Mouse (Mus musculus): Measurements from ENCODE around the gene Megf11. TPM values are rescaled to one million over a fixed set of nuclear protein-coding genes. Genes with fewer than 3 reads are reported as not detected.
A peak's percentile ranks its signal among the peaks of the same experiment; 100 is the strongest.
"Not testable (repeated sequence)": the region's sequence is repeated elsewhere in the genome, so short reads cannot be mapped to it uniquely, and the experiment has no call there.

The Megf11 gene
- polyA plus RNA-seq, 1 experiment, result not detected

DNA sequence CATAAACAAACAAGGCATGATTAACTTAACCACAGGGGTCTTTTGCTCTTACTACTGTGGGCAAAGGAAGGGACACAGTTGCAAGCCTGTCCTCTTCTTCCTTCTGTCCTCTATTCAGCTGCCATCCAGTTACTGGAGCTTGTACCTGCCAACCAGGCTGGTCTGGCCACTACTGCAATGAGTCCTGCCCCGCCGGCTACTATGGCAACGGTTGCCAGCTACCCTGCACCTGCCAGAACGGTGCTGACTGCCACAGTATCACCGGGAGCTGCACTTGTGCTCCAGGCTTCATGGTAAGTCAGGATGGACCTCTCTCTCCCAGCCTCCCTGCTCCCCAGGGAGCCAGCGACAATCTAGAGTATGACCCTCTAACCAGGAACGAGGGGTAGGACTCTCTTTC is 274.8 kb downstream of the Megf11 start:
- TF ChIP-seq FLI1 (IDR thresholded peaks at IDR 0.05; ENCODE audit: low read length) (no peak), GATA1 (IDR thresholded peaks at IDR 0.05; ENCODE audit: borderline replicate concordance, low read length) (no peak)
- peaks cover 64% of the 10 kb centered on the region for H3K27me3 ChIP-seq (replicated peaks)
- no peaks in the 10 kb centered on the region for H3K9me3 ChIP-seq
- H3K4me1 ChIP-seq, result 0 out of 2 replicates have a peak, but pooled peaks cover 5% of the 10 kb centered on the region
- no peaks in the 10 kb centered on the region for H3K36me3 ChIP-seq (replicated peaks; ENCODE audit: low read length)
- H3K4me3 ChIP-seq (replicated peaks), result no peak overlapping the region

DNA sequence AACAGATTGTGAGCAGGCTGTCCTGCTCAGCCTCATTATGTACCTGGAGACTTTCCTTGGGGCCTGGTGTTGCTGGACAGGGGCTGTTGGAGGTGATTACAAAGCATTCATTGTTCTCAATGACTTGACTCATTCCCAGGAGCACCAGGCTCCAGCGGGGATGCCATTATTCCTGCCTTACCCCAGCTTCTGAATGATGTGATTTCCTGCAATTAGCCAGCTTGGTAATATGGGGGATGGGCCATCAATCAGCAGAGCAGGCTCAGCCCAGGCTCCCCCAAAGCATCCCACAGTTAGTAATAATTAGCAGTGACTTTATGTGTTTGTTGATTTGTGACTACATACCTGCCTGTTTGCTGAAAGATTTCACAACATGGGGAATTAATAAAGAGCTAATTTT is 279.2 kb downstream of the Megf11 start:
- H3K9me3 ChIP-seq, result no peaks in the 10 kb centered on the region
- no peak for TF ChIP-seq GATA1 (IDR thresholded peaks at IDR 0.05; ENCODE audit: borderline replicate concordance, low read length)
- no peak for TF ChIP-seq FLI1 (IDR thresholded peaks at IDR 0.05; ENCODE audit: low read length)
- H3K27me3 ChIP-seq (replicated peaks), result peaks cover 71% of the 10 kb centered on the region
- no peak overlapping the region for H3K4me3 ChIP-seq (replicated peaks)
- H3K36me3 ChIP-seq (replicated peaks; ENCODE audit: low read length), result no peaks in the 10 kb centered on the region
- peaks cover 6% of the 10 kb centered on the region for H3K4me1 ChIP-seq

DNA sequence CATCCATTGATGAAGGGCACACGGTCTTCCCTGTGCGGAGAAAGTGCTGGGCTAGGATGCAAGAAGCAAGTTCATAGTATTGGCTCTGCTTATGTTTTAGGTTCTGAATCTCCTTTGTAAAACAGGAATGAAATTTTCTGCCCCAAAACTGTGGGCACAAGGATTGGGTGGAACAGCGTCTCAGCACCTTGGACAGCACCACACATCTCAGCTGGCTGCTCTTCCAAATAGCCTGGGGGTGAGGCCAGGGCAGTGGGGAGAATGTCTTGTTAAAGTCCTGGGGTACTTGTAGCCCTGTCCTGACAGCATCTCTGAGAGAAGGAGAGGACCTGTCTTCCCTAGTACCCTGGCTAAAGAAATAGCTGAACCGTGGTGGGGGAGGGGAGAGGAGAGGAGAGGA is 281.1 kb downstream of the Megf11 start:
- H3K4me1 ChIP-seq, result peaks cover 25% of the 10 kb centered on the region
- H3K27me3 ChIP-seq (replicated peaks), result peaks cover 64% of the 10 kb centered on the region
- H3K36me3 ChIP-seq (replicated peaks; ENCODE audit: low read length), result no peaks in the 10 kb centered on the region
- H3K9me3 ChIP-seq, result no peaks in the 10 kb centered on the region
- no peak overlapping the region for H3K4me3 ChIP-seq (replicated peaks)
- TF ChIP-seq FLI1 (IDR thresholded peaks at IDR 0.05; ENCODE audit: low read length), result no peak
- no peak for TF ChIP-seq GATA1 (IDR thresholded peaks at IDR 0.05; ENCODE audit: borderline replicate concordance, low read length)

DNA sequence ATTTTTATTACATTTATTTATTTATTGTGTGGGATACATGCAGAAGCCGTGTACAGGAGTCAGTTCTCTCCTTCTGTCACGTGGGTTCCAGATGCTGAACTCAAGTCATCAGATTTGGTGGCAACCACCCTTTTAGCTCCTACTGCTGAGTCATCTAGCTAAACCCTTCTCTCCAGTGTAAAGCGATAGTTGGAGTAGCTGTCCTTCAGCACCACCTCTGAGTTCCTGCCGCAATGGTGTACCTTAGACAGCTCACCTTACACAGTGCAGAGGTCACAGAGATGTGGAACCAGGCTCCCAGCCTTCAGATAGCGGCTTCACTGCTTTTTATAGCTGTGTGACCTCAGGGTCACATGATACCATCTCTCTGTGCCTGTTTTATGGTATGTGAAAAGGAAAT is 282.1 kb downstream of the Megf11 start:
- H3K36me3 ChIP-seq (replicated peaks; ENCODE audit: low read length), result no peaks in the 10 kb centered on the region

DNA sequence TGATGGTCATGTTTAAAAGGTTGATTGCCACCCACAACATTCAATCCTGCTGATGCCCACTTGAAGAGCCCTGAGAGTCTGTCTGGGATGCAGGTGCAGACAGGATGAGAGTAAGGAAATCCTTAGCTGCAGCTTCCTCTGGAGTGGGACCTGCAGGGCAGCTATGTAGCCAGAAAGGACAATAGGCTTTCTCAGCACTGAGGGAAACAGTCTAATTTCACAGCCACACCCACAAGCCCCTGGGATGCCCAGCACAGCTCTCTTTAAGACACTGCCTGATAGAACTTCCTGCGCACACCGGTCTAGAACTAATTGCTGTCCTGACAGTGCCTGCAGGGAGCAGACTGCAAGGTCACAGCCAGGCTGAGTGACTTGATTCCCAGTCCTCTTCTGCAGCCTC is 282.6 kb downstream of the Megf11 start:
- no peaks in the 10 kb centered on the region for H3K36me3 ChIP-seq (replicated peaks; ENCODE audit: low read length)
- H3K9me3 ChIP-seq, result no peaks in the 10 kb centered on the region
- peaks cover 37% of the 10 kb centered on the region for H3K4me1 ChIP-seq
- no peak overlapping the region for H3K4me3 ChIP-seq (replicated peaks)
- H3K27me3 ChIP-seq (replicated peaks), result peaks cover 55% of the 10 kb centered on the region
- TF ChIP-seq FLI1 (IDR thresholded peaks at IDR 0.05; ENCODE audit: low read length) (no peak), GATA1 (IDR thresholded peaks at IDR 0.05; ENCODE audit: borderline replicate concordance, low read length) (no peak)

More for the DNA sequence above, 282.1 kb downstream of the Megf11 start:
- Histone ChIP-seq H3K9me3 (no peaks in the 10 kb centered on the region), H3K4me1 (peaks cover 32% of the 10 kb centered on the region), H3K27me3 (replicated peaks) (peaks cover 58% of the 10 kb centered on the region), H3K4me3 (replicated peaks) (no peak overlapping the region)
- TF ChIP-seq FLI1 (IDR thresholded peaks at IDR 0.05; ENCODE audit: low read length) (no peak), GATA1 (IDR thresholded peaks at IDR 0.05; ENCODE audit: borderline replicate concordance, low read length) (no peak)

DNA sequence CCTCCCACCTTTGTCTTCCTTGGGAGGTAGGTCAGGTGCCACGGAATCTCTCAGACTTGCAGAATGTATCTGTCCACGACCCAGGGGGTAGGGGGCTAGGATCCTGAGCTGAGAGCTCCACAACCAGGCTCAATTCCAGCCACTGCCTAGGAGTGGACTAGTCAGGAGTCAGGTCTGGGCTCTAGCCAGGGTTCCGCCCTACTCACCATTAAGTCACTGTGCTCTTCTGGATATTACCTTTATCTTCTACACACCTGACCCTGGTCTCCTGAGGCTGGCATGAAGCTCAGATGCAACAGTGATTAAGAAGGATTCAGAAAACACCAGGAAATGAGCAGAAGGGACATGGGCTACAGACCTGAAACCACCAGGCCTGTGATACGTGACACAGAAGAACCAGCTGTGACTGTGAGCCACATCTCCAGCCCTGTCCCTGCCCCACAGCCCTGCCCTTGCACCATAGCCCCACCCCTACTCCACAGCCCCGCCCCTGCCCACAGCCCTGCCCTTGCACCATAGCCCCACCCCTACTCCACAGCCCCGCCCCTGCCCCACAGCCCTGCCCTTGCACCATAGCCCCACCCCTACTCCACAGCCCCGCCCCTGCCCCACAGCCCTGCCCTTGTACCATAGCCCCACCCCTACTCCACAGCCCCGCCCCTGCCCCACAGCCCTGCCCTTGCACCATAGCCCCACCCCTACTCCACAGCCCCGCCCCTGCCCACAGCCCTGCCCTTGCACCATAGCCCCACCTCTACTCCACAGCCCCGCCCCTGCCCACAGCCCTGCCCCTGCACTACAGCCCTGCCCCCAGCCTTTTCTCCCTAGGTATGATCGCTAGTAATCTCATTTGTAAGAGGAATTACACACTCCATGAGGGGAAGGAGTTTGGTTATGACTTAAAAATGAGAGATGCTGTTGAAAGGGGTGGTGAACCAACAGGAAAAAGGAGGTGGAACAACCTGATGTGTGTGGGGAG is 286.2 kb downstream of the Megf11 start:
- Histone ChIP-seq H3K4me1 (peaks cover 45% of the 10 kb centered on the region), H3K4me3 (replicated peaks) (peak overlapping the region; percentile 72), H3K27me3 (replicated peaks) (peaks cover 39% of the 10 kb centered on the region), H3K36me3 (replicated peaks; ENCODE audit: low read length) (peaks cover 13% of the 10 kb centered on the region)
- H3K9me3 ChIP-seq, result not testable (repeated sequence)

DNA sequence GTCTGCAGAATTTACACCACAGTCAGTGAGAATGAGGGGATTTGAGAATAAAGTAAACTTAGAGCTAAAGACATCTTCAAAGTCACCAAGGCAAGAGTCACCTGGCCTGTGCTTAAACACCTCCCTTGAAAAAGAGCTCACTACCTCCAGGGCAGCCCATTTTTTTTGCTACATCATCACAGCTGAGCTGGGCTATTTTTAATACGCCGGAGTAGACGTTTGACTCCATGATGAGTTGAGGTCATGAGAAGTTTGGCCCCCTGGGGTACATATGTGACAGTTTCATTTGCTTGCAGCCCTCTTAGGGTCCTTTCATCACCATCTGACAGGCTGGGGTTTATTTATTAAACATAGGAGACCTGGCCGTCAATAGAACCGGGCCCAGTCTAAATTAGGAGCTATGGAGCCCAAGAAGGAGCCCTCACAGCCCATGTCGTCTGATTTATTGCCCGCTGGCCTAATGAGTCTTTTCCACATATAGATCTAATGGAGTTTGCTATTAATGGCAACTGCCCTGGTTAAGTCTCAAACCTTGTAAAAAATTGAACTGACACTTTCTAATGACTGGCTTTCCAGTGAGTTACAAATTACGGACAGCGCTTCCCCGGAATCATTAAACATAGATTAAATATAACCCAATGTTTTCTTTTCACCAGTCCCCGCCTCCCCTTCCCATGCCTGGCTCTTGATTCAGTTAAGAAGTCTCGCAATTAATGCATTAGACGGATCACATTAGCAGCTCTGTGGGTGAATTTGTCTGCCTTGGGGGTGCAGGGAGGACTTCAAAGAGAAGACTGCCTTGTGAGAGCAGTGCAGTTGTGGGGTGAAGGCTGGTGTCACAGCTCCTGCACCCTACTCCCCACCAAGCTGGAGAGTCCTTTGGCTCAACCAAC is 301.9 kb downstream of the Megf11 start:
- peaks cover 90% of the 10 kb centered on the region for H3K36me3 ChIP-seq (replicated peaks; ENCODE audit: low read length)
- H3K9me3 ChIP-seq, result no peaks in the 10 kb centered on the region
- no peak for TF ChIP-seq GATA1 (IDR thresholded peaks at IDR 0.05; ENCODE audit: borderline replicate concordance, low read length)
- no peak for TF ChIP-seq FLI1 (IDR thresholded peaks at IDR 0.05; ENCODE audit: low read length)
- peaks cover 55% of the 10 kb centered on the region for H3K4me1 ChIP-seq
- no peak overlapping the region for H3K4me3 ChIP-seq (replicated peaks)
- H3K27me3 ChIP-seq (replicated peaks), result no peaks in the 10 kb centered on the region

DNA sequence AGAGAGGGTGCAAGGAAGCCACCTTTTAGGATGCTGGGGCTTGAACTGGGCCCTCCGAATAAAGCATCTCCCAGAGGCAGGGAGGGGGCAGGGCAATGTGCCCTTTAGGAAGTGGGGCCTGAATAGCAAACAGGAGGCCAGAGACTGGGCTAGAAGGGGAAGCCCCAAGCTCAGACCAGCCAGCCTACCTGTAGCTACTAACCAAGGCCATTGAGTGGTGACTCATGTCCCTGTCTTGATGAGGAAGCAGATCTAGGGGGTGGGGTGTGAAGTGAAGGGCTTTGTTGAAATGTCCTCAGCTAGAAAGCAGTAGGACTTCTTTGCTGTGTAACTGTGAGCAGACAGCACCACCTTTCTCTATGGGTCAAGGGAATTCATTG is 302.6 kb downstream of the Megf11 start:
- Histone ChIP-seq H3K27me3 (replicated peaks) (no peaks in the 10 kb centered on the region), H3K4me1 (peaks cover 52% of the 10 kb centered on the region), H3K4me3 (replicated peaks) (no peak overlapping the region), H3K9me3 (no peaks in the 10 kb centered on the region), H3K36me3 (replicated peaks; ENCODE audit: low read length) (peaks cover 90% of the 10 kb centered on the region)
- TF ChIP-seq GATA1 (IDR thresholded peaks at IDR 0.05; ENCODE audit: borderline replicate concordance, low read length), result no peak

DNA sequence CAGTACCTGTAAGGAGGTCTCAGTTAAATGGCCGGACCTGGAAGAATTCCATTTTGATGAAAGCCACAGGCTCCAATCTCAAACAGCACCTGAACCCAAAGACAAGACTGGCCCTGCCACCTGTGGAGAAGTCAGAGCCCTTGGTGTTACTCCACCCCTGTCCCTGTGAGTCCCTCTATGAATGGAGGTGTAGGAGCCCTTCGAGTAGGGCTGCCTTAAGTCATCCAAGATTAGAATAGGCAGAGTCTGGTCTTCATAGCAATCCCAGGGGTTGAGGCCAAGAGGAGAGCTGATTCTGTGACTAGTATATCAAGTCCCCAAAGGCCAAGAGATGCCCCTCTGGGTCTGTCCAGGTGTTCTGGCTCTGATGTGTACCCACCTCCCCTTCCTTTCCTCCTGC is 305.3 kb downstream of the Megf11 start:
- Histone ChIP-seq H3K27me3 (replicated peaks) (no peaks in the 10 kb centered on the region), H3K4me3 (replicated peaks) (no peak overlapping the region), H3K9me3 (no peaks in the 10 kb centered on the region), H3K36me3 (replicated peaks; ENCODE audit: low read length) (peaks cover 96% of the 10 kb centered on the region), H3K4me1 (peaks cover 43% of the 10 kb centered on the region)
- TF ChIP-seq GATA1 (IDR thresholded peaks at IDR 0.05; ENCODE audit: borderline replicate concordance, low read length), result no peak
- TF ChIP-seq FLI1 (IDR thresholded peaks at IDR 0.05; ENCODE audit: low read length), result no peak

DNA sequence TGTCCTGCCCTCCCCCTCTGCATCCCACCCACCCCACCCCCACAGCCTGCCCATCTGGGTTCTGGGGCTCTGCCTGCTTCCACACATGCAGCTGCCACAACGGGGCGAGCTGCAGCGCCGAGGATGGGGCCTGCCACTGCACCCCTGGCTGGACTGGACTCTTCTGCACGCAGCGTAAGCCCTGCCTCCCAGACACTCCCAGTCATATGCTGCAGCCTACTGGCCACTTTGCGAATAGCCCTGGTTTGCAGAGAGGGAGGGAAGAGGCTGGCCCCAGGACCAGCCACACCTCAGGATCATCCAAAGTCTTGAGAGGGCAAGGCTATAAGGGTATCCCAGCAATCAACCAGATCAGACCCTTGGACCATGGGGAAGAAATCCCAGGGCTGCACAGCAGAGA is 305.8 kb downstream of the Megf11 start:
- H3K4me1 ChIP-seq, result peaks cover 43% of the 10 kb centered on the region
- H3K4me3 ChIP-seq (replicated peaks), result no peak overlapping the region
- no peaks in the 10 kb centered on the region for H3K9me3 ChIP-seq
- H3K27me3 ChIP-seq (replicated peaks), result no peaks in the 10 kb centered on the region
- H3K36me3 ChIP-seq (replicated peaks; ENCODE audit: low read length), result peaks cover 96% of the 10 kb centered on the region
- no peak for TF ChIP-seq GATA1 (IDR thresholded peaks at IDR 0.05; ENCODE audit: borderline replicate concordance, low read length)
- TF ChIP-seq FLI1 (IDR thresholded peaks at IDR 0.05; ENCODE audit: low read length), result no peak

Data from megakaryocyte, embryonic 14.5 days (primary cell).